Mouse (Mus musculus) kidney, adult 2 months (tissue): ENCODE results near the gene Chic1. TPM values are rescaled to one million over a fixed set of nuclear protein-coding genes. Genes with fewer than 3 reads are reported as not detected.

ENCODE experiments used
- DNase-seq: peaks from one replicate; pipeline ENCODE4 v3.0.0; 2021
- H3K27ac ChIP-seq: fragments of 200-500 bp; 2 replicates; pipeline ENCODE4 v1.5.1; 2012; ENCODE audit warnings: low read depth, low read length, control low read depth, inconsistent platforms; ENCODE audit not compliant: insufficient read depth
- H3K27me3 ChIP-seq: fragments of 200-500 bp; replicated peaks from 2 replicates; pipeline ENCODE4 v1.6.1; 2012; ENCODE audit warnings: mild to moderate bottlenecking, moderate library complexity, low read length, inconsistent platforms; ENCODE audit not compliant: control insufficient read depth, insufficient read depth
- H3K36me3 ChIP-seq: fragments of 200-500 bp; 2 replicates; pipeline ENCODE4 v1.6.1; 2012; ENCODE audit warnings: mild to moderate bottlenecking, moderate library complexity, low read length, inconsistent platforms; ENCODE audit not compliant: control insufficient read depth, insufficient read depth
- H3K4me1 ChIP-seq: fragments of 200-500 bp; 2 replicates; pipeline ENCODE4 v1.6.1; 2011; ENCODE audit warnings: low read length; ENCODE audit not compliant: control insufficient read depth, insufficient read depth
- H3K4me3 ChIP-seq: fragments of 200-500 bp; 2 replicates; pipeline ENCODE4 v1.5.1; 2011; ENCODE audit warnings: mild to moderate bottlenecking, low read depth, low read length, control low read depth; ENCODE audit not compliant: insufficient read depth
- CTCF ChIP-seq: fragments of 200-500 bp; conservative IDR thresholded peaks from 2 replicates; pipeline ENCODE4 v1.5.1; 2011; ENCODE audit warnings: low read depth, mild to moderate bottlenecking, control low read depth, low read length, moderate library complexity, mixed read lengths; ENCODE audit not compliant: insufficient read depth, insufficient read length
- POLR2A ChIP-seq: fragments of 200-500 bp; IDR thresholded peaks from one replicate; pipeline ENCODE4 v1.6.1; 2011; ENCODE audit warnings: low read depth, low read length, control low read depth
- WGBS: fragments of 180-500 bp; shearing (Covaris S2); methylation state at CpG from one replicate; pipeline ENCODE4 v1.1.7; 2018; 5-methylcytosine and 5-hydroxymethylcytosine counted together
- polyA plus RNA-seq: library from polyadenylated mRNA; depleted of rRNA; stranded (reverse); fragments of >200 nt; gene quantifications from 2 replicates; pipeline ENCODE4 v1.2.3, GENCODE M21; 2012; rRNA removed

The Chic1 gene
- polyA plus RNA-seq, 1 experiment, result 1.5 TPM

DNA sequence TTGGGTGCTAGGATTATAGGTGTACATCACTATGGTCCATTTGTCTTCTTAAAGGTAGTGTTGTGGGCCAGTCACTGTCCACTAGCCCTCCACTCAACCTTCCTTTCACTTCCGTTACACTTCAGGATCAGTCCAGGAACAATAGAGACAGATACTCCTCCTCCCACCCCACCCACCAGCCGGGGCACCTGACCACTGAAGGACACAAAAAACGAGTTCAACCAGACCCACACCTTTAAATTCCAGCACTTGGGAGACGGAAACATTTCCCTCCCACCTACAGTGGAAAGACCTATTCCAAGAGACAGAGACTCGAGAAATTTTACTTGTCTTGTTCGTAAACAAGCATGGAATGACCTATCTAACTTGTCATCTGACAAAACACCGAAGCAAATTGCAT is 76.0 kb downstream of the Chic1 start:
- 61% methylated on average over 7 of the region's 7 CpGs for whole genome bisulfite sequencing
- H3K27me3 ChIP-seq, result no peaks in the 10 kb centered on the region
- H3K4me1 ChIP-seq, result no peaks in the 10 kb centered on the region
- no peak for TF ChIP-seq CTCF
- TF ChIP-seq POLR2A, result no peak
- no peaks in the 10 kb centered on the region for H3K36me3 ChIP-seq
- DNase-seq, result no peak
- no peak overlapping the region for H3K4me3 ChIP-seq
- no peak overlapping the region for H3K27ac ChIP-seq

DNA sequence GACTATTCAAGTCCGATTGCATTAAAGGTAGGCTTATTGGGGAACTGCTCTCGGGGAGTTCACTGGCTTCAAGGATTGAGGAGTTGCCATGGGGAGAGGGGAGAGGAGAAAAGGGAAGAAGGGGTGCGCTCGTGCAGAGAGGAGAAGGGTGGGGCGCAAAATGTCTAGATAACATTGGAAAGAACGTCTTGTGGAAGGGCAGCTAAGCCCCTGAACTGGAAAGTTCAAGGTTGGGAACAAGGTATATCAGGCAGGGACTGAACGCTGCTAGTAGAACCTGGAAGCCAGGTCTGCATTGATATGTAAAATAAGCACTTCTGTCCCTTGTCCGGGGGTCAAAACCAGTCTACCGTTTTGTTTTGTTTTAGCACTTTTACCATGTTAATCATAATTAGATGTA is 81.7 kb downstream of the Chic1 start:
- no peaks in the 10 kb centered on the region for H3K27me3 ChIP-seq
- no peak for DNase-seq
- 26% methylated on average over 9 of the region's 9 CpGs for WGBS
- H3K4me1 ChIP-seq, result no peaks in the 10 kb centered on the region
- no peak overlapping the region for H3K4me3 ChIP-seq
- TF ChIP-seq CTCF (no peak), POLR2A (no peak)
- H3K36me3 ChIP-seq, result no peaks in the 10 kb centered on the region
- H3K27ac ChIP-seq, result no peak overlapping the region

DNA sequence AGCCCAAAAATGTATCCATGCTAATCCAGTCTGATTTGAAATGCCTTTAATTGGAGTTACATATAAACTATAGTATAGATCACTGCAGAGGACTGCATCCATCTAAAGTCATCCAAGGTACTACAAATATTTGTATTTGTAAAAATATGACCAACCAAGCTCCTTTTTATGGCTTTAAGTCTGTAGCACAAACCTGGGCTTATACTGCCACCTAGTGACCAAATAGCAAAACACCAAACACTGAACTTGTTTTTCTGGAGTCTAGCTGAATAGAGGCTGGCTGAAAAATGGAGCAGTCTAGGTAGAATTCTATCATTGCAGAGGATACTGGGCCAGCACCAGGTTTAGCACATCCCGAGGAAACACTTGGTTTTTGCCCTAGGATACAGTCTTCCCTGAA is 84.5 kb downstream of the Chic1 start:
- TF ChIP-seq POLR2A (no peak), CTCF (no peak)
- Histone ChIP-seq H3K27me3 (no peaks in the 10 kb centered on the region), H3K36me3 (no peaks in the 10 kb centered on the region), H3K4me3 (no peak overlapping the region), H3K27ac (no peak overlapping the region), H3K4me1 (no peaks in the 10 kb centered on the region)
- WGBS, result 0% methylated on average over 1 of the region's 1 CpGs
- DNase-seq, result peak; percentile 27

GRCm38 (mm10) chrX:103443755-103444154 is 87.5 kb downstream of the Chic1 start:
- Histone ChIP-seq H3K4me1 (no peaks in the 10 kb centered on the region), H3K27me3 (no peaks in the 10 kb centered on the region; the same call in 1 of the 2 replicates), H3K4me3 (no peak overlapping the region), H3K36me3 (no peaks in the 10 kb centered on the region), H3K27ac (no peak overlapping the region)
- TF ChIP-seq POLR2A (no peak), CTCF (no peak)
- peak; percentile 36 for DNase-seq
- 42% methylated on average over 7 of the region's 7 CpGs for WGBS

Other genes starting within 250 kb of the Chic1 start
- gene Nap1l2, start 169.8 kb upstream of the Chic1 start, polyA plus RNA-seq, result not detected in 2 replicates
- gene Cdx4, start 35.1 kb upstream of the Chic1 start, polyA plus RNA-seq, result 0.09 and 0.10 TPM in 2 replicates
- 0.13 and 0.16 TPM in 2 replicates for gene Tsx, start 58.0 kb downstream of the Chic1 start, polyA plus RNA-seq
- not detected in 2 replicates for gene Gm26992, start 65.5 kb downstream of the Chic1 start, polyA plus RNA-seq